Mouse (Mus musculus): ENCODE results near the gene Prp2. TPM values are rescaled to one million over a fixed set of nuclear protein-coding genes. Genes with fewer than 3 reads are reported as not detected.

The Prp2 gene
- polyA plus RNA-seq (2012; rRNA removed): not detected in 2 replicates

DNA sequence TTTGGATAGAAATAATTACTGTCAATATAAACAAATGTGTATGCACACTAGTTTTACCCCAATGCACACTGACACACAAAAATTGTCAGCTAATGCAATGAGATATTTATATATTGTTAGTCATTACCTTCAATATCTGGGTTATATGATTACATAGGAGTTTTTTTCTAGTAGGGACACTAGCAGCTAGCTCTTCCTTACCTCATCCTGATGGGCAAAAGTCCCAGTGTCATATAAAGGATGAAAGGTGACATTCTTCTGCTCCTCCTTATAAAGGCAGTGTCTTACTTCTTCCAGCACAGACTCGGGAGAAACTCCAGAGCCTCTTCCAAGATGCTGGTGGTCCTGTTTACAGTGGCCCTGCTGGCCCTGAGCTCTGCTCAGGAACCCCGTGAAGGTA is at the start of gene Prp2:
Prp2 (plus strand) TSS at position 301 of the 400 bp plus-strand sequence.

GRCm38 (mm10) chr6:132569509-132569908 is 26.2 kb upstream of the Prp2 start, which contains the start of gene Prh1:
Gene Prh1, plus strand, starts transcription at chr6:132569809.

Other genes starting within 250 kb of the Prp2 start
- gene Gm8882, start 231.8 kb upstream of the Prp2 start, polyA plus RNA-seq (2012; rRNA removed): not detected in 2 replicates
- not detected in 2 replicates for gene Prh1, start 26.1 kb upstream of the Prp2 start, polyA plus RNA-seq (2012; rRNA removed)
- gene A630073D07Rik, start 55.6 kb downstream of the Prp2 start, polyA plus RNA-seq (2012; rRNA removed): not detected in 2 replicates
- gene Tas2r120, start 61.0 kb downstream of the Prp2 start, polyA plus RNA-seq (2012; rRNA removed): not detected in 2 replicates
- gene Tas2r121, start 105.1 kb downstream of the Prp2 start, polyA plus RNA-seq (2012; rRNA removed): not detected in 2 replicates
- not detected in 2 replicates for gene Tas2r122, start 116.0 kb downstream of the Prp2 start, polyA plus RNA-seq (2012; rRNA removed)
- gene Tas2r115, start 142.1 kb downstream of the Prp2 start, polyA plus RNA-seq (2012; rRNA removed): not detected in 2 replicates
- gene Tas2r124, start 158.8 kb downstream of the Prp2 start, polyA plus RNA-seq (2012; rRNA removed): not detected in 2 replicates
- not detected in 2 replicates for gene Tas2r102, start 166.2 kb downstream of the Prp2 start, polyA plus RNA-seq (2012; rRNA removed)
- not detected in 2 replicates for gene Tas2r136, start 182.2 kb downstream of the Prp2 start, polyA plus RNA-seq (2012; rRNA removed)
- gene Tas2r117, start 206.9 kb downstream of the Prp2 start, polyA plus RNA-seq (2012; rRNA removed): not detected in 2 replicates

Measured in central nervous system, embryonic 18 days (tissue).